Mouse (Mus musculus) kidney, embryonic 15.5 days (tissue): ENCODE measurements around the gene Phb2. TPM values are rescaled to one million over a fixed set of nuclear protein-coding genes. Genes with fewer than 3 reads are reported as not detected.

Experiments
- ATAC-seq: fragments of 200-750 bp; cut with Nextera tagmentation; replicated peaks from 2 replicates; pipeline ENCODE4 v1.8.0; 2017; ENCODE audit warnings: moderate TSS enrichment; ENCODE audit not compliant: low FRiP score
- H3K27ac ChIP-seq: fragments of 300-500 bp; sonication (generic); 2 replicates; pipeline ENCODE4 v1.5.1; 2015; ENCODE audit warnings: mild to moderate bottlenecking, inconsistent platforms
- H3K27me3 ChIP-seq: fragments of 300-500 bp; sonication (generic); 2 replicates; pipeline ENCODE4 v1.6.1; 2015; ENCODE audit warnings: inconsistent platforms
- H3K36me3 ChIP-seq: fragments of 300-500 bp; sonication (generic); 2 replicates; pipeline ENCODE4 v1.6.1; 2015; ENCODE audit warnings: inconsistent platforms
- H3K4me1 ChIP-seq: fragments of 300-500 bp; sonication (generic); 2 replicates; pipeline ENCODE4 v1.6.1; 2015; ENCODE audit warnings: inconsistent platforms
- H3K4me2 ChIP-seq: fragments of 300-500 bp; sonication (generic); 2 replicates; pipeline ENCODE4 v1.6.1; 2015; ENCODE audit warnings: moderate library complexity, mild to moderate bottlenecking, inconsistent platforms
- H3K4me3 ChIP-seq: fragments of 300-500 bp; sonication (generic); replicated peaks from 2 replicates; pipeline ENCODE4 v1.5.1; 2015; ENCODE audit warnings: mild to moderate bottlenecking, inconsistent platforms
- H3K9ac ChIP-seq: fragments of 300-500 bp; sonication (generic); 2 replicates; pipeline ENCODE4 v1.6.1; 2015; ENCODE audit warnings: mild to moderate bottlenecking, inconsistent platforms
- H3K9me3 ChIP-seq: fragments of 300-500 bp; sonication (generic); replicated peaks from 2 replicates; pipeline ENCODE4 v1.6.1; 2016; ENCODE audit warnings: inconsistent platforms
- WGBS: fragments of 180-500 bp; shearing (Covaris S2); methylation state at CpG from one replicate; pipeline ENCODE4 v1.1.7; 2015; ENCODE audit warnings: mixed read lengths; 5-methylcytosine and 5-hydroxymethylcytosine counted together
- polyA plus RNA-seq: library from polyadenylated mRNA; unstranded; fragments of >200 nt; fragmentation: Nextera tagmentation; extraction: Ambion mirVana; gene quantifications from 2 replicates; pipeline ENCODE4 v1.2.1, GENCODE M21; 2015

The Phb2 gene
- polyA plus RNA-seq, 1 experiment from 2014 or later, result 401 TPM

- 65% methylated on average over 20 of the region's 20 CpGs for WGBS
- no peaks in the 10 kb centered on the region for H3K27me3 ChIP-seq
- H3K4me1 ChIP-seq, result peaks cover 25% of the 10 kb centered on the region
- peaks cover 44% of the 10 kb centered on the region for H3K36me3 ChIP-seq
- no peaks in the 10 kb centered on the region for H3K9me3 ChIP-seq
- H3K4me3 ChIP-seq, result peak overlapping the region; percentile 41; the same call in 1 of the 2 replicates
- H3K4me2 ChIP-seq, result peak overlapping the region; percentile 48
- peak overlapping the region; percentile 5; the same call in 1 of the 2 replicates for H3K27ac ChIP-seq
- ATAC-seq, result no peak
- no peak overlapping the region for H3K9ac ChIP-seq
Observed at GRCm38 (mm10) chr6:124716864-124717490, 4.8 kb downstream of the Phb2 start.

- peak overlapping the region; percentile 70 for H3K27ac ChIP-seq
- 74% methylated on average over 13 of the region's 13 CpGs for WGBS
- ATAC-seq, result no peak
- no peaks in the 10 kb centered on the region for H3K9me3 ChIP-seq
- H3K4me3 ChIP-seq, result peak overlapping the region; percentile 41
- peaks cover 24% of the 10 kb centered on the region for H3K4me1 ChIP-seq
- peak overlapping the region; percentile 45; the same call in 1 of the 2 replicates for H3K9ac ChIP-seq
- no peaks in the 10 kb centered on the region for H3K27me3 ChIP-seq
- peaks cover 44% of the 10 kb centered on the region for H3K36me3 ChIP-seq
- H3K4me2 ChIP-seq, result peak overlapping the region; percentile 48
Observed at GRCm38 (mm10) chr6:124717968-124718367, 5.8 kb downstream of the Phb2 start.

- WGBS, result 68% methylated on average over 16 of the region's 16 CpGs
- Histone ChIP-seq H3K4me3 (peak overlapping the region; percentile 41), H3K9ac (peak overlapping the region; percentile 45), H3K4me2 (peak overlapping the region; percentile 36), H3K27ac (peak overlapping the region; percentile 70), H3K27me3 (no peaks in the 10 kb centered on the region), H3K4me1 (peaks cover 16% of the 10 kb centered on the region), H3K36me3 (peaks cover 40% of the 10 kb centered on the region), H3K9me3 (no peaks in the 10 kb centered on the region)
- ATAC-seq, result peak; percentile 71
Observed at GRCm38 (mm10) chr6:124718703-124719102, 6.6 kb downstream of the Phb2 start.

- Histone ChIP-seq H3K9me3 (no peaks in the 10 kb centered on the region), H3K4me3 (peak overlapping the region; percentile 41), H3K27ac (peak overlapping the region; percentile 70), H3K4me1 (0 out of 2 replicates have a peak, but pooled peaks cover 11% of the 10 kb centered on the region), H3K27me3 (no peaks in the 10 kb centered on the region), H3K9ac (peak overlapping the region; percentile 45), H3K36me3 (peaks cover 33% of the 10 kb centered on the region), H3K4me2 (peak overlapping the region; percentile 36)
- 64% methylated on average over 7 of the region's 7 CpGs for WGBS
- no peak for ATAC-seq
Observed at GRCm38 (mm10) chr6:124719354-124719978, 7.3 kb downstream of the Phb2 start.

DNA sequence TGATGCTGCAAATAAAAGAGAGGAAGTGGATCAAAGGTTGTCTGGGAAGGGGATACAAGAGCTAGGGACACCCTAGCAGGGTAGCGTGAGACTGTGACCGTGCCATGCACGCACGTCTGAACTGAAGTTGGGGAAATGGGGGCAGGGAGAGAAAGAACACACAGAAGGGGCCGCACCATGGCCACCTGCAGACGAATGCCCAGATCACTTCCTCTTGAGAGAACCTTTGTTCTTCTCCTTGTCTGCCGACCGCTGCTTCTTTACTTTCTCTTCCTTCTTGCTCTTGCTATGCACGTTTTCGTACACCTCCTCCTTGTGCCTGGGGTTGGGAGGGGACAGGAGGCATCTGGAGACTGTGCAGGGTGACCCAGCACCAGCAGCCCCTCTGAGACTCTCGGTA is 8.8 kb downstream of the Phb2 start:
- H3K27me3 ChIP-seq, result no peaks in the 10 kb centered on the region
- no peak overlapping the region for H3K4me3 ChIP-seq
- H3K4me1 ChIP-seq, result 0 out of 2 replicates have a peak, but pooled peaks cover 8% of the 10 kb centered on the region
- WGBS, result 76% methylated on average over 11 of the region's 11 CpGs
- H3K4me2 ChIP-seq, result peak overlapping the region; percentile 36
- H3K9ac ChIP-seq, result no peak overlapping the region
- H3K27ac ChIP-seq, result no peak overlapping the region
- peaks cover 18% of the 10 kb centered on the region for H3K36me3 ChIP-seq
- H3K9me3 ChIP-seq, result no peaks in the 10 kb centered on the region
- ATAC-seq, result no peak

GRCm38 (mm10) chr6:124722876-124723473 is 10.8 kb downstream of the Phb2 start:
- no peaks in the 10 kb centered on the region for H3K9me3 ChIP-seq
- no peaks in the 10 kb centered on the region for H3K36me3 ChIP-seq
- 89% methylated on average over 6 of the region's 6 CpGs for WGBS
- H3K4me3 ChIP-seq, result no peak overlapping the region
- no peak overlapping the region for H3K27ac ChIP-seq
- H3K4me1 ChIP-seq, result 0 out of 2 replicates have a peak, but pooled peaks cover 7% of the 10 kb centered on the region
- ATAC-seq, result no peak
- no peak overlapping the region for H3K4me2 ChIP-seq
- H3K9ac ChIP-seq, result no peak overlapping the region
- H3K27me3 ChIP-seq, result no peaks in the 10 kb centered on the region

GRCm38 (mm10) chr6:124723541-124723940 is 11.4 kb downstream of the Phb2 start:
- Histone ChIP-seq H3K4me1 (0 out of 2 replicates have a peak, but pooled peaks cover 5% of the 10 kb centered on the region), H3K4me3 (no peak overlapping the region), H3K27ac (no peak overlapping the region), H3K9ac (no peak overlapping the region), H3K9me3 (no peaks in the 10 kb centered on the region), H3K36me3 (no peaks in the 10 kb centered on the region), H3K27me3 (no peaks in the 10 kb centered on the region), H3K4me2 (no peak overlapping the region)
- WGBS, result 69% methylated on average over 8 of the region's 8 CpGs
- ATAC-seq, result no peak

DNA sequence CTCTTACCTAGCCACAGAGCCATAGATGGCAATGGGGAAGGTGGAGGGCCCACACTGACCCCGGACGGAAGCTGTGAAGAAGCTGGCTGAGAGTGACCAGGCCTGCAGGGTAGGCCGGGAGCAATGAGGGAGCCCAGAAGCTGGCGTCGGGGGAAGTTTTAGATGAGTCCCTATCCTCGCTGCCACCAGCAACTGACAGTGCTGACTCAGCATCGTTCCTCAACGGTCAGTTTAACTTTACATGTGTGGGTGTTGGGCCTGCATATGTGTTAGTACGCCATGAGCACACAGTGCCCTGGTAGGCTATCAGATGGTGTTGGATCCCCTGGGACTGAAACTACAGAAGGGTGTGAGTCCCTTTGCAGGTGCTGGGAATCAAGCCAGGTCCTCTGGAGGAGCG is 12.3 kb downstream of the Phb2 start:
- Histone ChIP-seq H3K4me1 (no peaks in the 10 kb centered on the region), H3K4me3 (no peak overlapping the region), H3K27me3 (no peaks in the 10 kb centered on the region), H3K4me2 (no peak overlapping the region), H3K9me3 (no peaks in the 10 kb centered on the region), H3K27ac (no peak overlapping the region), H3K36me3 (no peaks in the 10 kb centered on the region), H3K9ac (no peak overlapping the region)
- WGBS, result 90% methylated on average over 10 of the region's 10 CpGs
- ATAC-seq, result no peak

DNA sequence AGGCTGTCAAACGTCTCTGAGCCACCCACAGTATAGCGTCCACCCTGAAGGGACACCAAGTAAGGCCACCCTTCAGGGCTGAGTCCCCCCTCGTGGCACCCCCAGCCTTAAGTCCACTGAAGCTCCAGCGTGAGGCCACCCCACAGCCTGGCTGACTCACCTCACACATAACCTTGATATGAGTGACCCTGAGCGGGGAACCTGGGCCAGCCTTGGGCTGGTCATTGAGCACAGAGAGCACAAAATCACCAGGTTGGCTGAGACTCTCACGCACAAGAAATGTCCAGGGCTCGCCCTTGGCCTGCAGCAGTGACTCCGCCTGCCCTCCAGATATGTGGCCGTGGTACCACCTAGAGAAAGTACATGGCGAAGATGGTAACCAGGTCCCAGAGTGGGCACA is 16.5 kb downstream of the Phb2 start:
- Histone ChIP-seq H3K36me3 (no peaks in the 10 kb centered on the region), H3K4me2 (no peak overlapping the region), H3K27me3 (no peaks in the 10 kb centered on the region), H3K4me3 (no peak overlapping the region), H3K9ac (no peak overlapping the region), H3K27ac (no peak overlapping the region), H3K4me1 (peaks cover 11% of the 10 kb centered on the region), H3K9me3 (no peaks in the 10 kb centered on the region)
- WGBS, result 89% methylated on average over 10 of the region's 10 CpGs
- no peak for ATAC-seq

DNA sequence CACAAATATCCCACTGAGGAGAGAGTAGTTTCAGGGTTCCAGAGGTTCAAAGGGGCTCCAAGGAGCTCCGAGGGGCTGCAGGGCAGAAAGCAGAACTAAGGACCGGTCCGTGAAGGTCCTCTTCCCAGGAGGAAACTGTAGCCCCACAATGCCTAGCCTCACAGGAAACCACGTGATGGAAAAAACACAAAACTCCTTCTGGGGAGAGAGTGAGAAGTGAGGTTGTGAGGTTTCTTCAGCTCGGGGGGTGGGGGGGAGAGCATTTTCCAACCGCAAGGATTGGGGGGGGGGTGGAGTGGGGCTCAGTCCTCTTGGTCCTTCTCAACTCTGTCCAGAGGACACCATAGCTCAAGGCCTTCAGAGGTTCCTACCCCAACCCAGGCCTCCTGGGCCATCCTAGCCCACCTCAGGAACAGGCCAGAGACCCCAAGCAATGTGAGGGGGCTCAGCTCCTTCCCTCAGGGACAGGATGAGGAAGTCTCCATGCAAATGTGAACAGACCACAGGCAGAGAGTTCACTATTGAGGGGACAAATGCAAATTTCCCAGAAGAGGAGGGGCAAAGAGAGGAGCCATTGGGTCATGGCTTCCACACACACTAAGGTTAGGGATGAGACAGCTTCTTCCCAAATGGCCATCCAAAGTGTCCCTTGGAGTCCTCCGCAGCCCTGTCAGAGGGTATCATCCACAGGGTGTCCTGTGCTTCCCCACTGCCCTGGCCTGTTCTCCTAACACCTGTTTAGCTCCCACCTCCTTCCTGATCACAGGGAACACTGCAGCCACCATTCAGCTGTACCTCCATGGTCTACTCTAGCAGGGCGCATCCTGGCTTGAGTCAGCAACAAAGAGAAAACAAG is 17.9 kb downstream of the Phb2 start:
- Histone ChIP-seq H3K27ac (no peak overlapping the region), H3K36me3 (no peaks in the 10 kb centered on the region), H3K4me3 (no peak overlapping the region), H3K4me1 (peaks cover 11% of the 10 kb centered on the region), H3K9me3 (no peaks in the 10 kb centered on the region), H3K9ac (no peak overlapping the region), H3K27me3 (no peaks in the 10 kb centered on the region), H3K4me2 (no peak overlapping the region)
- ATAC-seq, result no peak
- 78% methylated on average over 8 of the region's 8 CpGs for WGBS

GRCm38 (mm10) chr6:124731038-124731437 is 18.9 kb downstream of the Phb2 start:
- H3K27me3 ChIP-seq, result no peaks in the 10 kb centered on the region
- ATAC-seq, result no peak
- H3K27ac ChIP-seq, result no peak overlapping the region
- H3K9me3 ChIP-seq, result no peaks in the 10 kb centered on the region
- H3K36me3 ChIP-seq, result no peaks in the 10 kb centered on the region
- peaks cover 11% of the 10 kb centered on the region for H3K4me1 ChIP-seq
- H3K4me2 ChIP-seq, result no peak overlapping the region
- H3K9ac ChIP-seq, result no peak overlapping the region
- WGBS, result 90% methylated on average over 7 of the region's 7 CpGs
- no peak overlapping the region for H3K4me3 ChIP-seq
